Mouse (Mus musculus) T-helper 2 cell (primary cell): ENCODE measurements around the gene Pip5k1b.

ENCODE experiments used
- in situ Hi-C: fragments of 300-600 bp; cut with MboI, MseI; formaldehyde crosslinking; loops from one replicate; pipeline ENCODE4 v1.15.1; 2025; ENCODE audit warnings: high pct_unique_total_duplicates

Pip5k1b gene

DNA sequence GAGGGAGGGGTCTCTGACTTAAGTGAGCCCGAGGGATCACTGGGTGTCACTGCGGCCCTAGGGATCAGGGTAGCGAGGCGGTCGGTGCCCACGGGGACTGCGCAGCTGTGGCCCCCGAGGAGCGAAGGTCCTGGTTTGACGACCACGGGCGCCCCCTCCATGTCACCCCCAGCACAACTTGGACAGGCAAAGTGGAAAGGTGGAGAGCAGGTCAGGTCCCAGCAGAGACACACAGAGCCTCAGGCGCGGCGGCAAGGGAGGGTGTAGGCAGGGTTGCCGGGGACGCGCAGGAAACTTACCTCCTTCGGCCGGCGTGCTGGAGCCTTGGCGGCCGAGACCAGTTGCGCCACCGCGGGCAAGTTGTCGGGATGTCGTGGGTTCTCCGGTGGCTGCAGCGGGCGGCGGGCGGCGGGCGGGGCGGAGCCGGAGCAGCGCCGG, at the start of gene Pip5k1b:
Pip5k1b (minus strand) TSS at position 407 of the 438 bp plus-strand sequence.
- in situ Hi-C loops, result no loop called here

DNA sequence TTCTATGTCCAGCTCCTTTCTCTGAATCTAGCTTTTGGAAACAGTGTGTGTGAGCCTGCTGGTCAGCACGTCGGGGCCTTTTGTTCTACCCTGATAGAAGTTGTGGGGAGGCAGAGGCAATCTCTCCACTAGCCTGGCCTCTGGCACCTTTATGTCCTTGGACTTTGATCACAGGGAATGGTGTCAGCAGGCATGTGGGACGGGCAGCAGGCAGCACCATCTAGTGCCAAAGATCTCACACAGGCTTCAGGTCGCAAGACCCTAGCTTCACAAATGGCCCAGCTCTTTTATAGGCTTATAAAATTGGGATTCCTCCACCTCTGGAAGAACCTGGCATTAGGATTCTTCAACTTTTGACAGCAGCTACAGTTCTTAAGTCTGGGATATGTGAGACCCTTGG, 48.4 kb upstream of the Pip5k1b start:
- in situ Hi-C loops, result no loop called here

DNA sequence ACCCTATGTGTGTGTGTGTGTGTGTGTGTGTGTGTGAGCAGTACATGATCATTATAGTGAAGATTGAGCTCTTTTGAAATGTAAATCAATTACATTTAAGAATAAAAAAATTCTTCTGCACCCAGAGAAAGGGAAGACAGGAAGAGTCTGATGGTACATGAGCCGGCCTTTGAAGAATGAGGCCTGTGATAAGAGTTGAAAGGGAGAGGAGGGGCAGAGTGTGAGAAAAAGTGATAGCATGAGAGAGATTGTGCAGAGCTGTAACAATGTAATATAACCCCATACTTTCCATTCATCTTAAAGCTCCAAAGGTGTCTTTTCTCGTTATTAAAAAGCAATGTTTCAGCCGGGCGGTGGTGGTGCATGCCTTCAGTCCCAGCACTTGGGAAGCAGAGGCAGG, 47.8 kb upstream of the Pip5k1b start:
- in situ Hi-C loops, result no loop called here

DNA sequence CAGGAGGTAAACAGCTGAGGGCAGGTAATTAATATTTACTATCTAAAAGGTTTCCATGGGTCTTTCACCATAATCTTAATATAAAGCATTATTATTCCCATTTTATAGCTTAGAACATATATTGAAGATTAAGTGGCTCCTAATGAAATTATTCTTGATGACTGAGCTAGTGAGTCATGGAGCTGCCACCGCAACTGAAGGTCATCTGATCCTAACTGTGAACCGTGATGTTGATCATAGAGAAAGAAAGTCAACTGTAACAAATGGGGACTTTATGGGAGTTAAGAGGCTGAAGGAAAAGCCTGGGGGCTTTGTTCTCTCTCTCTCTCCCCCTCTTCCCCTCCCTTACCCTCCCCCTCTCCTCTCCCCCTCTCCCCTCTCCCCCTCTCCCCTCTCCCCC, 31.1 kb upstream of the Pip5k1b start:
- in situ Hi-C loops, result loop anchor here (25.0 kb wide), 1 partner anchor 626 kb away; no protein-coding TSS in a partner anchor

DNA sequence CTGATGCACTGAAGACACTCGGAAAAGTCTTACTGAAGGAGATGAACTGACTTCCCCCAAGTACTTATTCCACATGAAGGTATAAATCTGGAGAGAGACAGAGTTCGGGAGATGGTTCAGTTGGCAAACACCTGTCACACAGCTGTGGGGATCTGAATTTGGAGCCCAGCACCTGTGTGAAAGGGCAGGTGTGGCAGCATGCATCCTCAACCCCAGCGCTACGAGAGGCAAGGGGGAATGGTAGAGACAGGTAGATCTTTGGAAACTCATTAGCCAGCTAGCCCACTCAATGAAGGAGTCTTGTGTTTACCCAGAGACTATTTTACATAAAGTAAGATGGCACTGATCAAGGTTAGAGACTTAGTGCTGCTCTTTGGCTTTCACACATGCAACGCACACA, 29.5 kb upstream of the Pip5k1b start:
- in situ Hi-C loops, result loop anchor here (25.0 kb wide), 1 partner anchor 627 kb away; no protein-coding TSS in a partner anchor

DNA sequence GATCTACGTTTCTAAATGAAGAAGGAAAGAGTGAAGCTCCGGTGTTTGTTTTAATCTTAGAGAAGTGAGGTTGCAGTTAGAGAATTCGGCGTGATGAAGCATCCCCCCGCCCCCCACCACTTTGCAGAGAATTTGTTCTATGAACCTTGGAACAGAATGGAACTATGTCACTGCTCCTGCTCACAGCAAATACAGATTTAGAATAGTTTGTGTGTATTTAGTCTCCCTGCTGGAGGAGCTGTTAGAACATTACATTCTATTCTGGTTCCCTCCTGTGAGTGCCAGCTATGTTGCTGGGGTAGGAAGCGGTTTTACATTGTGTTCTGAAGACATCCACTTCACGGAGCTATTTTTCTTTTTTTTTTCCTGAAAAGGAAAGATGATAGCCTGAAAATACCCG, 28.3 kb upstream of the Pip5k1b start:
- in situ Hi-C loops, result loop anchor here (25.0 kb wide), 1 partner anchor 628 kb away; no protein-coding TSS in a partner anchor

DNA sequence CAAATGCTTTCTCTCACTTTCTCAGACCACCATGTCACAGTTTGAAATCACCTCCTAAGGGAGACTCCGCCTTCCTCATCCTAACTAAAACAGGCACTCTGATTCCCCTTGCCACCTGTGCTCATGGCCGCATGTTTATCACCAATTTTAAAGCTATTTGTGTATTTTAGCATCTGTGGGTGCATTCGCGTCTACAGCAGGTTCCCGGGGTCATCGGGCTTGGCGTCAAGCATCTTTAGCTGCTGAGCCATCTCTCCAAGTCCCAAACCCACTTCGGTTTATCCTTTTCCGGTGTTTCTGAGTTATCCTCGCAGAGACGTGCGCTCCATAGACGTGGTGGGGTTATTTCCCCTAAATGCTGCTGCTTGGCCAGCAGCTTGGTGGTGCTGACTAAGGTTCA, 20.5 kb upstream of the Pip5k1b start:
- in situ Hi-C loops, result loop anchor here (25.0 kb wide), 1 partner anchor 636 kb away; no protein-coding TSS in a partner anchor

DNA sequence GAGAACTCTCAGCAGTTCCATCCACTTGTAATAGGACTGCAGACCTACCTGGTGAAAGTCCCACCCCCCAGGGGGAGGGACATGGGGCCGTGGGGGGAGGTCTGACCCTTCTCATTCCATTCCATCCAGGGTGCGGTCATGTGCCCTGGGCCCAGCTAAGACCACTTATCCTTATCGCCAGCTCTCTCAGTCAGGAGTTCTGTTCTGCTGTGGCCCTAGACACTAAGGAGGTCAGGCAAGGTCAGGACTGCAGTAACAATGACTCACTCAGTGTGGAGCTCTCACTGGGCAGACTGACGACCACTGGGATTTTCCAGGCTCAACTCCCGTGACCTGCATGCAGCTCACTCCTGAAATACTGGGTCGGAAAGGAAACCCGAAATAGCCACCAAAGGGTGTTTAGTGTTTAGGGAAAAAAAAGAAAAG, 16.1 kb upstream of the Pip5k1b start:
- in situ Hi-C loops, result no loop called here

DNA sequence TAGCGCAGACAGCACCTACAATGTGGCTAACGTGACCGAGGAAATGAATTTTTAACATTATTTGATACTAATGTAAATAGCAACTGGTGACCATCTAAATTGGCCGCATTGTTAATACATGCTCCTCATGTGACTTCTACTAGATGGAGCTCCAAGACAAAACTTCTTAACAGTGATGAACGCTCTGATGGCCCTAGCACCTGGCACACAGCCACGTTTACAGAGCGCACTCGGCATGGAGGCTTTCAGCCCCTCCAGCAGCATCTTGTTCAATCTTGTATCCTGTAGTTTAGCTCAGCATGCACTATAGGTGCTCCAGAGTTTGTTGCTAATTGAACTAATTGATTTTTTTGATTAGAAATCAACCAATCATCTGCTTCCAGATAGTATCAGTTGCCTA, 15.3 kb upstream of the Pip5k1b start:
- in situ Hi-C loops, result no loop called here

DNA sequence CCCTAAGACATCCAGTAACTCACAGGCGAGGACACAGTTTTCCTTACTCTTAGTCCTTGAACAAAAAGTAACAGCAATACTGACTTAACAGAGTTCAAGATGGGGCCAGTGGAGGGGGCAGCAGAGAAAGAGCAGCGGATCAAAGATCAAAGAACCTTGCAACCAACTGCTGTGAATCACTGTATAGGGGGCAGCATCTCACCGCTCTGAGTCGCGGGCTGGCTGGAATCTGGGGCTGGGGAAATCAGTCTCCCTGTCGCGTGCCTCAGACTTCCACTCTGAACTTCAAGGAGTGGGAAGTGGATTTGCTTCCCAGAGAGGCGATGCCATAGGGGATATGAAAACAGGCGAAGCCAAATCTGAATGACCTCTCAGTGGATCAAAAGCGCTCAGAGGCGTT, 1.8 kb upstream of the Pip5k1b start:
- in situ Hi-C loops, result no loop called here

DNA sequence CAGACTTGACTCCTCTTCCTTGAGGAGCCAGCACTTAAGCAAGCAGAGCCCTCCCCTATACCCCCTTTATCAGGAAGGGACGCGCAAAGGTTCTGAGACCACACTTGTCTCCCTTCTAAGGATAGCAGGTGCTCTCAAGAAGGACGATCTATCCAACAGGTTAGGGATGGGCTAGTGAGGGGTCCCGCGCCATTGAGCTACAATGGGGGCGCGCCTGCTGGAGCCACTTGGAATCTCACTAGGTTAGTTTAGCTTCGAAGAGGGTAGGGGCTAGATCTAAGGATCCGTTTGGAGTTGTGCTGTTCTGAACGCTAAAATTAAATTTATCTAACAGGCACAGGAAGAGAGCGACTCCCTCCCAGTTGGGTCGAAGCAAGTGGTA, 904 bp upstream of the Pip5k1b start:
- in situ Hi-C loops, result no loop called here

DNA sequence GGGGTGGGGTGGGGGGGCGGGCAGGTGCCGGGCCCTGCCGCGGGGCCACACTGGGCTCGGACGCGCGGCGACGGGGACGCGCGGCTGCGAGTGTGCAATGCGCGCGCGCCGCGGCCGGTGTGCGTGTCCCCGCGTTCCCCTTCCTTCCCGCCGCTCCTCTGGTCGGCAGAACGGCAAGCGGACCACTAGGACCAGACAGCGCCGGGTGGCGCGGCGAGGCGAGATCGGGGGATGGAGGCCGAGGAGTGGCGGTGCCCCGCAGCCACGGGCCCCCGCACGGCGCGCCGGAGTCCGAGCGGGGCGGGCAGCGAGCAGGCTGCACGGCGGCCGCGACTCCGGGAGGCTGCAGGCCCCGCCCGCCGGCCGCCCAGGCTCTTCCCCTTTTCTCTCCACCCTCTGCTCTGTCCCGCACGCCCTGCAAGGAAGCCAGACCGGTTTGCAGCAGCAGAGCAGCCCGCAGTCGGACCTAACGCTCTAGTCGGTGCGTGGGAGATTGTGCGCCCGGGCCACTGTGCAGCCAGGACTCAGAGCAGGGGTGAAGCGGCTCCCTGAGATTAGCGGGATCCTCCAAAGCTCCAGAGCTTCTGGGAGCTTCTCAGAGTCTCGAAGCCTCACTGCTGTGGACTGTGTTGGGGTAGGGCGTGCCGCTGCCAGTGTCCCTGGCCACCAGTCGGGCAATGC, 372 bp upstream of the Pip5k1b start:
- in situ Hi-C loops, result no loop called here

DNA sequence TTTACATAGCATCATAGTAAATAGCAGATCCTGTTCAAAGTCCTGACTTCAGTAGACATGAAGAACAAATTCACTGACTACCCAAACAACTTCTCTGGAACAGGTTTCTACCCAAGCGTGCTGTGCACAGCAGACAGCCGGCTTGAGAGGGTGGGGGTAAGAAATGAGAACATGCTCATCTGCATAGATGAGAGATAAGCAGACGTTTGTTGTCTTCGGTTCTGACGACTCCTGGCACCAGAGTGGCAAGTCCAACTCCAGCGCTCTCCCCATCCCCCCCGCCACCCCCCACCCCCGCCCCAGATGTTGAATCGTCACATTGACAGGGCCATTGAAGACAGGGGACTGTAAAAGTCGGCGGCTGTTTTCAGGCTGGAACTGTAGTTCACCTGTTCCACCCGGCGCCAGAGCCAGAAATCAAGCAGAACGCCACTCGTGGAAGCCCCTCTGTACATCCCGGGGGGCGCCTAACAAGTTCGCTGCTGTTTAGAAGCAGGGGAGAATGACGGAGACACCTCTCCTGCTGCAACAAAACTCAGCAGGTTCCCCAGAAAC, 684 bp downstream of the Pip5k1b start:
- in situ Hi-C loops, result loop anchor here (5.0 kb wide), 1 partner anchor 83 kb away; no protein-coding TSS in a partner anchor

DNA sequence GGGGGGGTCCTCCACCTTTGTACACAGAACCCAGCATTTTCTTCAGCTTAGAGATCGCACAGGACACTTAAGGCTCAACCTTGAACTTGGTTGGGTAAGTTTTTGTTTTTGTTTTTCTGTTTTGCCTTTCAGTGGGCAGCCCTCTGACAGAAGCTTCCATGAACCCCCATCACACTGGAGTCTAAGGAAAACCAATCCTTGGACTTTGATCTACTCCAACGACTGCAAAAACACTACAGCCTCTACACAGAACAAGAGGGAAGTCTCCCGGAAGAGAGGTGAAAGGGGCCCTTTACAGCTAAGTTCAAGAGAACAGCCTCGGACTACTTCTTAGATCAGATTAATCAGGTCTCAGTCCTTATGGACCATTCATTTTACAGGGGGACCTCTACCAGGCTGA, 1.2 kb downstream of the Pip5k1b start:
- in situ Hi-C loops, result loop anchor here (5.0 kb wide), 1 partner anchor 82 kb away; no protein-coding TSS in a partner anchor

DNA sequence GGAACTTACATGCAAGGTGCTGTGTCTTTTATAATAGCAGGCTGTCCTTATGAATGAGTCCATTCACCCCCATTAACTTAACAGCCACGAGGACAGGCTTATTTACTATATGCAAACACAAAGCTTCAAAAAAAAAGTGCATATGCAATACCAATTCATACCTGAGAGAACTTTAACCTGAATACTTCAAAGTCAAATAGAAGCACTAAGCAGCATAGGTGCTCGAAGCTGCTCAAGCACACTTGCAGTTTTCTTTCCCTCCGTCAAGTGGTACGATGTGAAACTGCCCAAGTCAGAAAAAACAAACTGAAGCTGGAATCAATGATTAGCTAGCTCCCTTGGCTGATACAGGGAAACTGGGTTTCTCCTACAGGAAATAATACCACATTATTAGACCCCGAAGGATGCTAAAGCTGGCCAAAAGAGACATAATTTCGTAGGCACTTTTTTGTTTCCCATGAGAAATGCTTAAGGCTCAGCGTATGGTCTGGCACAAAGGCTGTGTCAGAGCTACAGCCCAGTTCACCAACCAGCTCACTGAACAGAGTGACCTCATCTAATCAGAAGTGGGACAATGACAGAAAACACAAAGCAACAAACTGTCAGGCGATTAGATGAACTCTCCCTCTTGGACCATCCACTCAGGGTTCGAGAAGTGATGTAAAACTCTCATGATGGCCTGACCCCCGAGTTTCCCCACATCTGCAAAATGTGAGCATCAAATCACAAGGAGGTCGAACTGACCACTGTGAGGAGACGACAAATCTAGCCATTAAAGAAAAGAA, 2.2 kb downstream of the Pip5k1b start:
- in situ Hi-C loops, result loop anchor here (5.0 kb wide), 1 partner anchor 81 kb away; no protein-coding TSS in a partner anchor

DNA sequence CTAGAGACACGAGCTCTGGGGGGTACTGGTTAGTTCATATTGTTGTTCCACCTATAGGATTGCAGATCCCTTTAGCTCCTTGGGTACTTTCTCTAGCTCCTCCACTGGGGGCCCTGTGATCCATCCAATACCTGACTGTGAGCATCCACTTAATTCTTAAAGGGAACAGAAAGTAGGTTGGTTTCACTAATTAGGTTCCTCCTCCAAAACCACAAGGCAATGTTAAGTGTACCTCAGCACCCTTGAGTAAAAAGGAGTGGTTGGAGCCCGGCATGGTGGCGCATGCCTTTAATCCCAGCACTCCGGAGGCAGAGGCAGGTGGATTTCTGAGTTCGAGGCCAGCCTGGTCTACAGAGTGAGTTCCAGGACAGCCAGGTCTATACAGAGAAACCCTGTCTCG, 3.0 kb downstream of the Pip5k1b start:
- in situ Hi-C loops, result loop anchor here (5.0 kb wide), 1 partner anchor 80 kb away; no protein-coding TSS in a partner anchor

DNA sequence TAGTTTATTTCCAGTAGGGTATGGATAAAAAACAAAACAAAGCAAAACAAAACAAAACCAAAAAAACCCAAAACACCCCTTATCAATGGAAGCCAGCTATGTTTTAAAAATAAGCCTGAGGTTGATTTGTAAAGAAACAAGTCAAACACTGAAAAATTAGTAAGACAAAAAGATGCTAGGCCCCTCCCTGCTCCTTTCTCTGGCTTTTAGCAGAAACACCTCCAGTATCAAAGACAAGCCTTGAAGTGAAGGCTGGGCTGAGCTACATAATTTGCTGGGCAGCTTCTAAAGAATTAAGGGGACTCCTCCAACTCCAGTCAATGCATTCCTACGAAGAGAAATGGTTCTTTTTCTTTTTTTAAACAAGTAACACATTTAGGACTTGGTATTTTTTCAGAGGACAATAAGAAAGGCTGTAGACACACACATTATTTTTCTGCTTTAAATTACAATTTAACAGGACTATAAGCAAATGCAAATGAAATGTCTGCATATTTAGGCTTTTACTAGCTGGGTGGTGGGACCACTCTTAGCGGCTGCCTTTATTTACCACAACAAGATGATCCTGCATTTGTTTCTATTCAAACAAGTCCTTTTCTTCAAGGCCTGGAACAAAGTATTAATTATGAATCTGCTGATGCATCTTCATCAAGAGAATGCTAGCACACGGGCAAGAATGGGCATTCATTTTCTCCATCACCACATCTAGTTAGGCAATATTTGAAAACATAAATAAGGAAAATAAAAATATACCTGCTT, 4.3 kb downstream of the Pip5k1b start:
- in situ Hi-C loops, result loop anchor here (5.0 kb wide), 1 partner anchor 79 kb away; no protein-coding TSS in a partner anchor

DNA sequence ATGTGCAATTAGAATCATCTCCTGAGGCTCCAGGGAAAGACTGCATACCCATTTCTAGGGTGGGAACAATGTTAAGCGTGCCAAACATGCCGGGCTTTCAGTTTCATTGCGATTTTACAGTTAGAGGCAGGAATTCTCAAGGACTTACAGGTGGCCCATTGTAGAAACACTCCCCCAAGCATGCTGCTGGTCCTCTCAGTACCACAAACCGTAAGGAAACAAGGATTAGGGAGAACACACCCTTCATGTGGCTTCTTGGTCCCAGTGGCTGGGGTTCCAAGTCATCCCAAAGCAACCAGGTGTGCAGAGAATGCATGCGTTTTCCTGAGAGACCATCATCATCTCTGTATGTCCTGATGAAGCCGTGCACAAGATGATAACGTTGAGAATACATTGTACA, 4.9 kb downstream of the Pip5k1b start:
- in situ Hi-C loops, result loop anchor here (5.0 kb wide), 1 partner anchor 78 kb away; no protein-coding TSS in a partner anchor

DNA sequence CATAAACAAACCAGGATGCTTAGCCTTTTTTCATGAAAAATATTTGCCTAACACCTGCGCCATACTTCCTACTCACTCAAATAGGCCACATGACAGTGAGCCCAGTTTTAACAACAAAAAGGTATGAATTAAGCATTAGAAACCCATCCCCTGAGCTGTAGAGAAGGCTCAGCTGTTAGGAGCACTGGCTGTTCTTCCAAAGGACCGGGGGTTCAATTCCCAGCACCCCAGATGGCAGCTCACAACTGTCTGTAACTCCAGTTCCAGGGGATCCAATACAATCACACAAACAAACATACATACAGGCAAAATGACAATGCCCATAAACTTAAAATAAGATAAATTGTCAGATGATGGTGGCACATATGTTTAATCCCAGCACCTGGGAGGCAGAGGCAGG, 5.7 kb downstream of the Pip5k1b start:
- in situ Hi-C loops, result loop anchor here (5.0 kb wide), 1 partner anchor 78 kb away; no protein-coding TSS in a partner anchor

DNA sequence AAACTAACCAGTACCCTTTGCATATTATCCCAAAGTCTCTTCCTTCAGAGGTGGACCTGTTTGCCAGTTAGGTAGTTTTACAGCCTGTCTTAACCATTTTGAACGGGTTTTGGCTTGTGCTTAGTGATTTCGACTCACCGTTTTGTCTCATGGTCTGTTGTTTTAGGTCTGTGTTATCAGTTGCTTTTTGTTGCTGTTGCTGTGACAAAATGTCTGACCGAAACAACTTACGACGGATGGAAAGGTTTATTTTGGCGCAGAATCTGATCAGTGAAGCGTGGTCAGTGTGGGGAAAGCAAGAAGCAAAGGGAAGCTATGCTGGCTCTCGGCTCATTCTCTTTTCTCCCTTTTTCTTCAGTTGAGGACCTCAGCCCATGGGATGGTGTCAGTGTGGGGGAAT, 7.3 kb downstream of the Pip5k1b start:
- in situ Hi-C loops, result no loop called here

DNA sequence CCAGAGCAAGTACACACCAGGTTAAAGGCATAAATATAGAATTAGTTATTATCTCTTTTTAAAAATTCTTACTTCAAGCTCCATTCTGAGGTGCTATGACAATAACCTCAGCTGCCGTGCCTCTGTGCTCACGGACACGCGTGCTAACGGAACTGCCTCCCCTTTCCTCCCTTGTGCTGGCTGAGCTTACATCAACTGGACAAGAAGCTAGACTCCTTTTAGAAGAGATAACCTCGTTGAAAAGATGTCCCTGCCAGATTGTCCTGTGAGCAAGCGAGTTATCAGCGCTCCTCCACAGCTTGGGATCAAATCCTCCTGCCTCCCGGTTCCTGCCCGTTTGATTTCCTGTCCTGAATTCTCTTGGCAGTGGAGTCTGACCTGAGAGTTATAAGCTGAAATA, 9.5 kb downstream of the Pip5k1b start:
- in situ Hi-C loops, result no loop called here
